Mouse (Mus musculus) T-helper 1 cell (primary cell): Measurements from ENCODE around the gene Pyroxd2.

Experiments
- in situ Hi-C: fragments of 300-600 bp; cut with MboI, MseI; formaldehyde crosslinking; loops from one replicate; pipeline ENCODE4 v1.15.1; 2025; ENCODE audit warnings: high pct_unique_total_duplicates

Gene Pyroxd2

DNA sequence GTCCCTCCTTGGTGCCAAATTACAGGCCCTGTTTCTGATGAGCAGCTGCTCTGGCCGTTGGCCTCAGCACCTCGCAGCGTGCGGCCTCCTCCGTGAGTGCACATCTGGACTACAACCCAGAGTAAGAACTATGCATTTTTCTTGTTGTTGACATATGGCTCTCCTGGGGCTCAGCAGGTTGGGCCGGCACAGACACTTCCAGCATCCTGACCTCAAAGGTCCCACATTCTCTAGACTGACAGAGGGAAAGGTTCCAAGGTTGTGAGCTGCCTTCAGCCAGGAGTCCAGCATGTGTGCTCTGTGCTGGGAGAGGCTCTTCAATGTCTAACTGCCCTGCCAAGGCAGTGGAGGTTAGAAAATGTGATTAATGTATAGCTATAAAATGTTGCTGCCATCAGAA is 55.2 kb downstream of the Pyroxd2 start:
- in situ Hi-C loops, result no loop called here

DNA sequence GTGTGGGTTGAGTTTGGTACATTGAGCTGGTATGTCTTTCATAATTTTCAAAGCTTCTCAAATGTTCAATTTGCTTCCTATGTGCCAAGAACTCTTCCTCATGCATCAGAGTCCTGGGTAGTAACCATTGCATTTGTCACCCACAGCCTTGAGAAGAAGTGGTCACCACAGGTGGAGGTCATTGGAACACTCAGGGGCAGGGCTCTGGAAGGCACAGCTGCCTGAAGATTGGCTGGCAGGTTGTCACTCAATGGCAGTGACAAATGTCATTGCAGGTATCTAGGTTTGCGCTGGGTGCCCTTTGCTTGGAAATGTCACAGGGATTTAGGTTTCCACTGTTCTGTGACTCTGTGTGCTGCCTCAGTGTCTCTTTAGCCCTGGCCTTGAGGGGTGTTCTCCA is 62.3 kb downstream of the Pyroxd2 start:
- in situ Hi-C loops, result no loop called here

- in situ Hi-C loops, result loop anchor here (10.0 kb wide), 1 partner anchor 415 kb away; no protein-coding TSS in a partner anchor
These were observed 62.8 kb downstream of the Pyroxd2 start for GRCm38 (mm10) chr19:42689786-42690185.

DNA sequence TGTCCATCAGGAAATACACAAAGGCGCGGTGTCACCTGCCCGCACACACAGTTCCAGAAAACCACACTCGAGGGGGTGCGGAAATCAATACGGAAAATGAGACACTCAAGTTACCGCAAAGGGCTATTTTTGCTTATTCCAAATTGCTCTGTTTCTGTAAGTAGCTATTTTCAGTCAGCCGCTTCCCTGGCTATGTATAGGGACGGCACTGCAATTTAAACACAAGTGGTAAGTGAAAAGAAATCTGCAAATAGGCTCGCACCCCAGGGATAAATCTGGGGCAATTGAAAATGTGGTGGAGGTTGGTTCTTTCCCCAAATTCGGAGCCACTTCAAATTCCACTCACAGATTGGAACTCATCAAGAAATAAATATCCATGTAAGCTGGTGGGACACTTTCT is 63.3 kb downstream of the Pyroxd2 start:
- in situ Hi-C loops, result loop anchor here (10.0 kb wide), 1 partner anchor 415 kb away; no protein-coding TSS in a partner anchor

GRCm38 (mm10) chr19:42682776-42683175 is 69.8 kb downstream of the Pyroxd2 start:
- in situ Hi-C loops, result loop anchor here (10.0 kb wide), 1 partner anchor 422 kb away; no protein-coding TSS in a partner anchor

DNA sequence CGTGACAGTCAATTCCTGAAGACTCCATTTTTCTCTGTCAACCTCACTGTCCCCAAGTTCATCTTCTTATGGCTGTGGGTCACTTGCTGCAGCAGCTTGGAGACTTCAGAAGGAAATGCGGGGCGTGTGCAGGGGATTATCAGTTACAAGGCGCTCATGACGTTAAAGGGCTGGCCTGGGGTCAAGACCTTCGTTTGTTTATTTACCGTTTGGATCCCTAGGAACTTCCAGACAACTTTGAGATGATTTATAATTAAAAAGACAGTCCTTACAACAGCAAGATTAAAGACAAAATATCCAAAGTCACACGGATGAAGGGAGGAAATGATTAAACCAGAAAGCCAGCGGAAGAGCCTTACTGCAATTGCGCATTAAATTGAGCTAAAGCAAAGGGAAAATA is 74.4 kb downstream of the Pyroxd2 start:
- in situ Hi-C loops, result no loop called here

DNA sequence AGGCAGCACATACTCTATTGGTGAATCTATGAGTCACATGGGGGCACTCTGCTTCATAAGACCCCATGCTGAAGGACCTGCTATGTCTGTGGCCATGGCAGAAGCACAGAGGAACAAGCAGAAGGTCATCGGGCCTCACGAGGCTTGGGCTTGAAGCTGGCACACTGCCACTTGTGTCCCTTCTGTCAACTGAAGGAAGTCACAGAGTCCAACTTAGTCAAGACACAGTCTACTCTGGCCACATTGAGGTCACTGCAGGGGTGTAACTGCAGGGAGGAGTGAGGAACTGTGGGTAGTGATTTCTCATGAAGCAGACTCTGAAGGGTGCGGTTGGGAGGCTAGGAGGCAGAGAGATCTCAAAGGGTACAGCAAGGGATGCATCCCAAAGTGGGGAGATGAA is 75.1 kb downstream of the Pyroxd2 start:
- in situ Hi-C loops, result no loop called here

DNA sequence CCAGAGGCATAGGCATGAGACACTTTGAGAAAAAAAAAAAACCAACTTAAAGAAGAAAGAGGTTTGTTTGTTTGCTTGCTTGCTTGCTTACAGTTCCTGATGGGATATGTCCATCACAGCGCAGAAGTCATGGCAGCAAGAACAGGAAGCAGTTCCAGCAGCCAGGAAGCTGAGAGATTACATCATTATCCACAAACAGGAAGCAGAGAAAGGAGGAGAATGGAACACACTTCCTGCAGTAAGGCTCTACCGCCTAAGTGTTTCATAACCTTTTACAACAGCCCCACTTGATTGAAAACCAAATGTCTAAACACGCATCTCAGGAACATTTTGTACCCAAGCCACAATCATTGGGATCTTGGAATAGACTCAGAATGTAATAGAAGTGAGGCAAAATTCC is 75.6 kb downstream of the Pyroxd2 start:
- in situ Hi-C loops, result no loop called here
